Mouse (Mus musculus) liver, embryonic 14.5 days (tissue): Measurements from ENCODE around the gene Zbtb21.
"Not testable (repeated sequence)": the region's sequence is repeated elsewhere in the genome, so short reads cannot be mapped to it uniquely, and the experiment has no call there.

ENCODE experiments used
- CTCF ChIP-seq: IDR thresholded peaks from 2 replicates; pipeline ENCODE4 v1.5.1; 2016; ENCODE audit warnings: antibody characterized with exemption, low read depth, control low read depth
- EP300 ChIP-seq: IDR thresholded peaks from 2 replicates; pipeline ENCODE4 v1.6.1; 2016; ENCODE audit warnings: antibody characterized with exemption, low read depth

- not testable (repeated sequence) for TF ChIP-seq EP300, CTCF
Measured at GRCm38 (mm10) chr16:97997383-97997731, 34.9 kb upstream of the Zbtb21 start.
